Mouse (Mus musculus): ENCODE measurements around the gene 3830406C13Rik. TPM values are rescaled to one million over a fixed set of nuclear protein-coding genes. Genes with fewer than 3 reads are reported as not detected.
A peak's percentile ranks its signal among the peaks of the same experiment; 100 is the strongest.
"Not testable (repeated sequence)": the region's sequence is repeated elsewhere in the genome, so short reads cannot be mapped to it uniquely, and the experiment has no call there.

The 3830406C13Rik gene
- 32.9 and 36.0 TPM in 2 replicates for polyA plus RNA-seq (2014; fragmentation: Nextera tagmentation; extraction: Ambion mirVana)

GRCm38 (mm10) chr14:12284141-12284912 lies at the start of gene 3830406C13Rik:
Gene 3830406C13Rik (plus strand): TSS chr14:12284173.
- WGBS, result 1% methylated on average over 48 of the region's 48 CpGs
- H3K27ac ChIP-seq (replicated peaks; ENCODE audit: low read depth, low read length), result peak within 1 kb of the TSS; percentile 82
- DNase-seq (ENCODE audit: low spot score) (peak; percentile 93), ATAC-seq (replicated peaks; ENCODE audit: insufficient number of reproducible peaks, low FRiP score, low TSS enrichment, low read depth) (peak; percentile 99)
- H3K9ac ChIP-seq (replicated peaks; ENCODE audit: low read length), result peak within 1 kb of the TSS; percentile 85
- no peaks in the 10 kb centered on the region for H3K27me3 ChIP-seq (ENCODE audit: control insufficient read depth, insufficient read depth, low read length)
- peak within 1 kb of the TSS; percentile 57 for H3K4me3 ChIP-seq (ENCODE audit: low read depth, low read length)
- no peaks in the 10 kb centered on the region for H3K9me3 ChIP-seq (replicated peaks; ENCODE audit: control insufficient read depth, low read length)
- peak within 1 kb of the TSS; percentile 67 for H3K4me2 ChIP-seq (ENCODE audit: low read depth, low read length)
- no peaks in the 10 kb centered on the region for H3K4me1 ChIP-seq (ENCODE audit: control insufficient read depth, insufficient read depth, low read length)
- no peaks in the 10 kb centered on the region for H3K36me3 ChIP-seq (replicated peaks; ENCODE audit: control insufficient read depth, insufficient read depth, low read depth, low read length)

- ATAC-seq (replicated peaks; ENCODE audit: insufficient number of reproducible peaks, low FRiP score, low TSS enrichment, low read depth), result no peak
- 83% methylated on average over 4 of the region's 4 CpGs for WGBS
- no peak overlapping the region for H3K9ac ChIP-seq (replicated peaks; ENCODE audit: low read length)
- H3K27ac ChIP-seq (replicated peaks; ENCODE audit: low read depth, low read length), result no peak overlapping the region
- no peaks in the 10 kb centered on the region for H3K9me3 ChIP-seq (replicated peaks; ENCODE audit: control insufficient read depth, low read length)
- H3K4me2 ChIP-seq (ENCODE audit: low read depth, low read length), result no peak overlapping the region
- H3K27me3 ChIP-seq (ENCODE audit: control insufficient read depth, insufficient read depth, low read length), result no peaks in the 10 kb centered on the region
- H3K4me3 ChIP-seq (ENCODE audit: low read depth, low read length), result no peak overlapping the region
- H3K36me3 ChIP-seq (replicated peaks; ENCODE audit: control insufficient read depth, insufficient read depth, low read depth, low read length), result no peaks in the 10 kb centered on the region
- H3K4me1 ChIP-seq (ENCODE audit: control insufficient read depth, insufficient read depth, low read length), result no peaks in the 10 kb centered on the region
- no peak for DNase-seq (ENCODE audit: low spot score)
Measured at GRCm38 (mm10) chr14:12243726-12244125, 40.2 kb upstream of the 3830406C13Rik start.

- Histone ChIP-seq H3K27me3 (ENCODE audit: control insufficient read depth, insufficient read depth, low read length) (no peaks in the 10 kb centered on the region), H3K36me3 (replicated peaks; ENCODE audit: control insufficient read depth, insufficient read depth, low read depth, low read length) (no peaks in the 10 kb centered on the region), H3K9ac (replicated peaks; ENCODE audit: low read length) (no peak overlapping the region), H3K4me2 (ENCODE audit: low read depth, low read length) (no peak overlapping the region), H3K27ac (replicated peaks; ENCODE audit: low read depth, low read length) (no peak overlapping the region), H3K4me3 (ENCODE audit: low read depth, low read length) (no peak overlapping the region), H3K9me3 (replicated peaks; ENCODE audit: control insufficient read depth, low read length) (no peaks in the 10 kb centered on the region), H3K4me1 (ENCODE audit: control insufficient read depth, insufficient read depth, low read length) (no peaks in the 10 kb centered on the region)
- no peak for DNase-seq (ENCODE audit: low spot score)
- ATAC-seq (replicated peaks; ENCODE audit: insufficient number of reproducible peaks, low FRiP score, low TSS enrichment, low read depth), result no peak
- 63% methylated on average over 3 of the region's 3 CpGs for WGBS
Measured at GRCm38 (mm10) chr14:12276031-12276430, 7.9 kb upstream of the 3830406C13Rik start.

- H3K36me3 ChIP-seq (replicated peaks; ENCODE audit: control insufficient read depth, insufficient read depth, low read depth, low read length), result no peaks in the 10 kb centered on the region
- DNase-seq (ENCODE audit: low spot score) (no peak), ATAC-seq (replicated peaks; ENCODE audit: insufficient number of reproducible peaks, low FRiP score, low TSS enrichment, low read depth) (0 out of 2 replicates have a peak, but pooled peaks have one; percentile 26)
- H3K4me1 ChIP-seq (ENCODE audit: control insufficient read depth, insufficient read depth, low read length), result no peaks in the 10 kb centered on the region
- whole genome bisulfite sequencing, result 82% methylated on average over 6 of the region's 6 CpGs
- peak within 1 kb of the TSS; percentile 85 for H3K9ac ChIP-seq (replicated peaks; ENCODE audit: low read length)
- H3K9me3 ChIP-seq (replicated peaks; ENCODE audit: control insufficient read depth, low read length), result no peaks in the 10 kb centered on the region
- H3K27me3 ChIP-seq (ENCODE audit: control insufficient read depth, insufficient read depth, low read length), result no peaks in the 10 kb centered on the region
- peak within 1 kb of the TSS; percentile 67 for H3K4me2 ChIP-seq (ENCODE audit: low read depth, low read length)
- peak within 1 kb of the TSS; percentile 82 for H3K27ac ChIP-seq (replicated peaks; ENCODE audit: low read depth, low read length)
- peak within 1 kb of the TSS; percentile 57 for H3K4me3 ChIP-seq (ENCODE audit: low read depth, low read length)
Measured at GRCm38 (mm10) chr14:12283641-12284040, 332 bp upstream of the 3830406C13Rik start, which contains the start of gene Gm49355. Gene Gm49355 (plus strand): TSS chr14:12283976.

- not testable (repeated sequence) for H3K4me2 ChIP-seq (ENCODE audit: low read depth, low read length); H3K4me1 ChIP-seq (ENCODE audit: control insufficient read depth, insufficient read depth, low read length); H3K4me3 ChIP-seq (ENCODE audit: low read depth, low read length); H3K27ac ChIP-seq (replicated peaks; ENCODE audit: low read depth, low read length); ATAC-seq (replicated peaks; ENCODE audit: insufficient number of reproducible peaks, low FRiP score, low TSS enrichment, low read depth); H3K9ac ChIP-seq (replicated peaks; ENCODE audit: low read length); H3K27me3 ChIP-seq (ENCODE audit: control insufficient read depth, insufficient read depth, low read length); H3K36me3 ChIP-seq (replicated peaks; ENCODE audit: control insufficient read depth, insufficient read depth, low read depth, low read length); DNase-seq (ENCODE audit: low spot score); H3K9me3 ChIP-seq (replicated peaks; ENCODE audit: control insufficient read depth, low read length)
Measured at GRCm38 (mm10) chr14:12289747-12290146, 5.8 kb downstream of the 3830406C13Rik start.

GRCm38 (mm10) chr14:12296391-12296790 lies 12.4 kb downstream of the 3830406C13Rik start:
- DNase-seq (ENCODE audit: low spot score) (no peak), ATAC-seq (replicated peaks; ENCODE audit: insufficient number of reproducible peaks, low FRiP score, low TSS enrichment, low read depth) (no peak)
- H3K9me3 ChIP-seq (replicated peaks; ENCODE audit: control insufficient read depth, low read length), result no peaks in the 10 kb centered on the region
- 91% methylated on average over 7 of the region's 7 CpGs for WGBS
- no peak overlapping the region for H3K4me3 ChIP-seq (ENCODE audit: low read depth, low read length)
- no peaks in the 10 kb centered on the region for H3K4me1 ChIP-seq (ENCODE audit: control insufficient read depth, insufficient read depth, low read length)
- no peak overlapping the region for H3K9ac ChIP-seq (replicated peaks; ENCODE audit: low read length)
- no peaks in the 10 kb centered on the region for H3K36me3 ChIP-seq (replicated peaks; ENCODE audit: control insufficient read depth, insufficient read depth, low read depth, low read length)
- no peaks in the 10 kb centered on the region for H3K27me3 ChIP-seq (ENCODE audit: control insufficient read depth, insufficient read depth, low read length)
- no peak overlapping the region for H3K27ac ChIP-seq (replicated peaks; ENCODE audit: low read depth, low read length)
- no peak overlapping the region for H3K4me2 ChIP-seq (ENCODE audit: low read depth, low read length)

GRCm38 (mm10) chr14:12299171-12299570 lies 15.2 kb downstream of the 3830406C13Rik start:
- DNase-seq (ENCODE audit: low spot score), result no peak
- Histone ChIP-seq H3K27me3 (ENCODE audit: control insufficient read depth, insufficient read depth, low read length) (no peaks in the 10 kb centered on the region), H3K9me3 (replicated peaks; ENCODE audit: control insufficient read depth, low read length) (no peaks in the 10 kb centered on the region), H3K4me1 (ENCODE audit: control insufficient read depth, insufficient read depth, low read length) (no peaks in the 10 kb centered on the region), H3K36me3 (replicated peaks; ENCODE audit: control insufficient read depth, insufficient read depth, low read depth, low read length) (no peaks in the 10 kb centered on the region), H3K9ac (replicated peaks; ENCODE audit: low read length) (no peak overlapping the region), H3K4me2 (ENCODE audit: low read depth, low read length) (no peak overlapping the region), H3K4me3 (ENCODE audit: low read depth, low read length) (no peak overlapping the region), H3K27ac (replicated peaks; ENCODE audit: low read depth, low read length) (no peak overlapping the region)
- ATAC-seq (replicated peaks; ENCODE audit: insufficient number of reproducible peaks, low FRiP score, low TSS enrichment, low read depth), result no peak

GRCm38 (mm10) chr14:12299654-12300053 lies 15.7 kb downstream of the 3830406C13Rik start:
- Histone ChIP-seq H3K9me3 (replicated peaks; ENCODE audit: control insufficient read depth, low read length) (no peaks in the 10 kb centered on the region), H3K4me3 (ENCODE audit: low read depth, low read length) (no peak overlapping the region), H3K4me1 (ENCODE audit: control insufficient read depth, insufficient read depth, low read length) (no peaks in the 10 kb centered on the region), H3K4me2 (ENCODE audit: low read depth, low read length) (no peak overlapping the region), H3K36me3 (replicated peaks; ENCODE audit: control insufficient read depth, insufficient read depth, low read depth, low read length) (no peaks in the 10 kb centered on the region), H3K9ac (replicated peaks; ENCODE audit: low read length) (no peak overlapping the region), H3K27ac (replicated peaks; ENCODE audit: low read depth, low read length) (no peak overlapping the region), H3K27me3 (ENCODE audit: control insufficient read depth, insufficient read depth, low read length) (no peaks in the 10 kb centered on the region)
- ATAC-seq (replicated peaks; ENCODE audit: insufficient number of reproducible peaks, low FRiP score, low TSS enrichment, low read depth), result no peak
- WGBS, result 63% methylated on average over 6 of the region's 6 CpGs
- no peak for DNase-seq (ENCODE audit: low spot score)
